Mouse (Mus musculus) heart, postnatal 14 days (tissue): ENCODE data around the gene Wdr25. TPM values are rescaled to one million over a fixed set of nuclear protein-coding genes. Genes with fewer than 3 reads are reported as not detected.
A peak's percentile ranks its signal among the peaks of the same experiment; 100 is the strongest.

Experiments used
- DNase-seq, 2 experiments: peaks; one replicate each; pipeline ENCODE4 v3.0.0; 2021 to 2022
- intact Hi-C: fragments of 180-260 bp; cut with DNase I; formaldehyde crosslinking; loops from one replicate; pipeline ENCODE4 v1.15.1; 2025
- total RNA-seq, 2 experiments: library from RNA; stranded (reverse); gene quantifications; 2 replicates each; pipeline ENCODE4 v1.2.3; 2021

Wdr25 gene
- total RNA-seq, 2 experiments from 2014 or later = 4.7 to 6.5 TPM

- DNase-seq = no peak
- intact Hi-C loops = no loop called here
These were observed 78.0 kb downstream of the Wdr25 start for GRCm38 (mm10) chr12:108971446-108971845.

- no peak for DNase-seq
- intact Hi-C loops = no loop called here
These were observed 78.8 kb downstream of the Wdr25 start for GRCm38 (mm10) chr12:108972234-108972633.

DNA sequence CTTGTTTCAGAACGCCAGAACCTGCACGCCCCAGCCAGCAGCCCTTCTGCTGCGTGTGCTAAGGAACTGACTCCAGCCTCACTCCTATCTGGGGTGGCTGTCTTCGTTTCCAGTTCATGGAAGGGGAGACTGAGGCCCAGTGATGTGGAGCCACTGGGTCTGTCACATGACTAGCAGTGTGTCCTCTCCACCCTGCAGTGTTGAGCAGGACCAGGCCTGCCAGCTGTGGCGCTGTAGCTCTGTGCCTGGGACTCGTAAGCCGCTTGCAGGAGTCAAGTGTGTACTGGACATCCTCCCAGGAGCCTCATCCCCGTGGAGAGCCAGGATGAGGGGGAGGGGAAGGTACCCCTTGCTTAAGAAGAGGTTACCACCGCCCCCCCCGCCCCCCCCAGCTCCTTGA is 86.5 kb downstream of the Wdr25 start:
- DNase-seq = no peak
- intact Hi-C loops = no loop called here

- DNase-seq = no peak
- intact Hi-C loops = no loop called here
These were observed 88.7 kb downstream of the Wdr25 start for GRCm38 (mm10) chr12:108981941-108982683.

- no peak for DNase-seq
- intact Hi-C loops = no loop called here
These were observed 89.2 kb downstream of the Wdr25 start for GRCm38 (mm10) chr12:108982684-108982960.

- DNase-seq = no peak
- intact Hi-C loops = no loop called here
These were observed 90.1 kb downstream of the Wdr25 start for GRCm38 (mm10) chr12:108983496-108983895.

DNA sequence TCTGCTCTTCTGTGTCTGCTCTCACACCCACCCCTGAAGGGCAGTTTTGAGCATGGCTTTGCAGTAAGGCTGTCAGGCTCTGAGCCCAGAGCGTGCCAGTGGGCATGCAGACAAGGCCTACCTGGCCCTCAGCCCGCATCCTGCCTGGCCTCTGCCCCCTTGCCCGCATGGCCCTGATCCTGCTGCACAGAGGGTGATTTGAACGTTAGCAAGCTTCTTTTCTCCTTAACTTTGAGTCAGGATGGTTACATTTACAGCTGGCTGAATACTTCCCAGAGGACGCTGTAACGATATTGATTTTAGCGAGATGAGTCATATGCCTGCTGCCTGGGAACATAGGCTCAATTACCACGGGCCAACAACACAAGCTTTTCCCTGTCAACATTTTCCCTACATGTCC is 91.0 kb downstream of the Wdr25 start:
- DNase-seq = no peak
- intact Hi-C loops = no loop called here

DNA sequence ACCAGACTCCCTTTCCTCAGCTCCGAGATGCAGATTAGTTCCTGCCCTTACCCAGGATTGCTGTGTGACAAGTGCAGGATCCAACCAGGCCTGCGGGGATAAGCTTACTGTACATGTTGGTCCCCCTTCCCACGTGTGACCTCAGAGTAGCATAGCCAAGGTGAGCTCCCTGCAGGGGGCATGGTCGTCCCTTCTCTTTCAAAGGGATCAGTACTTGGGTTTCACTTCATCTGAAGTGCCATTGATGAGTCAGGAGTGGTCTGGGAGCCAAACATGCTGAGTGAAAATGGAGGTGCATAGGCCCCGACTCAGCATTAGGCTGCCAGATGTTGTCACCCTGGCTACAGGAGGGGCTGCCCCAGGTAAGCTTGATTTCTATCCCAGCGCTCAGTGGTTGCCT is 91.6 kb downstream of the Wdr25 start:
- intact Hi-C loops = no loop called here
- no peak for DNase-seq

GRCm38 (mm10) chr12:108987448-108987847 is 94.0 kb downstream of the Wdr25 start:
- no peak for DNase-seq
- intact Hi-C loops = no loop called here

DNA sequence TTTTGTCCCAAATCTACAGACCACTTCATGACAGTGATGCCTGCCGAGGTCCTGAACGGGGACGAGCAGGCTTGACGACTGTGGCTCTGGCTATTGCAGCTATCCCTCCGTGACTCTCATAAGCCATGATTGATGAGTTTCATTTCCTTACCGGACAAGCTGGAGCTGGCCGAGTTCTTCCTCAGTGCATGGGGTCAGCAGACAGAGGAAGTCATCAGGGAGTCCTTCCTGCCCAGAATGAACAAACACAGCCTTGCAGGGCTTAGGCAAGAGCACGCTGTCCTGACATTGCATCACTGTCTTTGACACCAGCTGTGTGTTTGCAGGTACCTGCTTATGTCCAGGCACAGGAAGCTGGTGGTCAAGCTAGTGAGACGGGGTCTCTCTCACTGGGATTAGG is 97.0 kb downstream of the Wdr25 start:
- no peak for DNase-seq
- intact Hi-C loops = no loop called here

- DNase-seq = no peak
- intact Hi-C loops = no loop called here
These were observed 99.6 kb downstream of the Wdr25 start for GRCm38 (mm10) chr12:108993046-108993445.

DNA sequence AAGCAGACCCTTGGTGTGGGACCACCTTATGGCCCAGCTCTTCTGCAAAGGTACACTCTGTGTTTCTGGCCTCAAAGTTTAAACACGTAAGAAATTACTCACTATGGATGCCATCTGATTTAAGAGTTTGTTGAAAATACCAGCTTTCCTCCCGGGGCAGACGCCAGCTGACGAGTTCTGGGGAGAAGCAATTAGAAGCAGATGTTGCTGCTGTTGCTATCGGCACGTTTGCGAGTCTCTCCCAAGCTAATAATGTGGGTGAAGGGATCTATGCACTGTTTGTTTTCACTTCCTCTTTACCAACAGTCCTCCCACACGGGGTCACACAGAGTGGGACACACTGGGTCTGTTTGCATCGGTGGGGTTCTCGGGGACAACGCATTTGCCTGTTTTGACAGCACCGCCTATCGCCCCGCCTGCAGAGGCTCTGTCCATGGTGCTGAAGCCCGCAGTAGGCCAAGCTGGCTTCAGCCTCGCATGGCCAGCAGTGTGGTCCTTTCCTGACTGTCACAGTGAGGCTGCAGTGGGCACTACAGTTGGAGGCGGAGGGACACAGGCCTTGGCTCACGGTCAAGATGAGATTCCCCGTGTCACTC is 101.1 kb downstream of the Wdr25 start:
- peak; percentile 87 to 91 for DNase-seq
- intact Hi-C loops = no loop called here

DNA sequence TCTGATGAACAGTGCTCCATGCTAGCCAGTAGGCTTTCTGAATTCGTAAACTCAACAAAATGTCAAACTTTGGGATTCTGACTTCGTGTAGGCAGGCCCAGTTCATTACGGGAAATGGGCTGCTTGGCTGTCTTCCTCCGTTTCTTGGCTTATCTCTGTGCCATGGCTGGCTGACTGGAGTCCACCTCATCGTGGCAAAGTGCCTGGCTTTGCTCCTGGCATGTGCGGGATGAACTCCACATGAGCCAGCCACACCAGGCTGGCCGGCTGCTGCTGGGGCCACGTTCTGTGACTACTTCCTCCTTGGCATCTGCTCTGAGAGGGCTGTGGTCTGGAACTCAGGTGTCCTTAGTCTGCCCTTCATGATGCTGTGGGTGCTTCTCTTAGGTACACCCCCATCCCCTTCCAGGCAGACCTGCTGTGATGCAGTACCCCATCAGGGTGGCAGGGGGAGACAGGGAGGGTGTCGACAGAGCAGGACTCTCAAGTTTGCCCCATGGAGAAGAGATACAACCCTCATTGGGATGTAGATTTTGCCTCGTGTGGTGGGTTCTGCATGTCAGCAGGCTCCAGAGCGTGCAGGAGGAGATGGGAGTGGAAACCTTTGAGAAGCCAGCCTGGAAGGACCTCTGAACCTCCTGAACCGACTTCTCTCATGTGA is 102.7 kb downstream of the Wdr25 start:
- intact Hi-C loops = no loop called here
- no peak for DNase-seq

DNA sequence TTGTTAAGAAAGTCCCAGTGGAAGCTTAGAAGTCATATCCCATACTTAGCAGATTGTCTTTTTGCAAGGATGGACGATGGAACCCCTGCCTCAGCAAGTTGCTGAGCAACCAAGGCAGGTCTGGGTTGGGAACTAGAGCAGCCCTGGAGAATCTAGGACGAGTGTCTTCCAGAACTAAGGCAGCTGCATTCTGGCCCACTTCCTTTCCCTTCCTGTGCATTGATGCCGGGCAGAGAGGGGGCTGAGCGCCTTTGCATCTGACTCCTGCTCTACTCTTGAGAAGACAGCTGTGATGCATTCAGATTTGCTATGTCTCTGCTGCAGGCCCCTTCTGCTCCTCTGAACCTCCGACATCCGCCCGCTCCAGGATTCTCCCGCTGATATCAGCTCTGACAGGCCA is 103.8 kb downstream of the Wdr25 start:
- DNase-seq = no peak
- intact Hi-C loops = no loop called here

GRCm38 (mm10) chr12:109002978-109003377 is 109.5 kb downstream of the Wdr25 start:
- intact Hi-C loops = no loop called here
- no peak for DNase-seq

DNA sequence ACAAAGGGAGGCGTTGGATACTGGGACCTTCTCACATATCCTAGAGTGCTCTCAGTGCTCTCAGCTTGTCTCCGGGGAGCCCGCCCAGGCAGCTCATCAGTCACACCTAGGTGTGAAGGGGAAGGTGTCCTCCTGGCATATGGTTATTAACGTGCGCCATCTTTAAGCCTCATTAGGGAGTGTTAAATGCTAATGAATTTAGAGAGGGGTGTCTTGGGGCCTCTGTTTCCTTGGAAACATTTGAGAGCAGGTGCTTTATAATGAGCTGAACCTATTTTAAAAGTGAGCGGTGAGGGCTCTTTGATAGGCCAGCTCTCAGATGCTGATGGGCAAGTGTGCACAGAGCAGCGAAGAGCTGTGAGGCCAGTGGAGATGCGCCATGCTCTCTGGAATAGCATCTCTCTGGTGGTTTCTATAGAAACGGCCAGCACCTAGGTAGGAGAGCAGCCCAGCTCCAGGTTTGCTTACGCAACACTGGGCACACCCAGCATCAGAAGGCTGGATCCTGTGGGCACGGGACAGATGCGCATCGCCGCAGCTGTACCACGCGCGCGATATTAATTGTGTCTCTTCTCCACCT is 116.7 kb downstream of the Wdr25 start:
- intact Hi-C loops = no loop called here
- DNase-seq = no peak

GRCm38 (mm10) chr12:109022181-109022691 is 128.8 kb downstream of the Wdr25 start:
- no peak for DNase-seq
- intact Hi-C loops = no loop called here

DNA sequence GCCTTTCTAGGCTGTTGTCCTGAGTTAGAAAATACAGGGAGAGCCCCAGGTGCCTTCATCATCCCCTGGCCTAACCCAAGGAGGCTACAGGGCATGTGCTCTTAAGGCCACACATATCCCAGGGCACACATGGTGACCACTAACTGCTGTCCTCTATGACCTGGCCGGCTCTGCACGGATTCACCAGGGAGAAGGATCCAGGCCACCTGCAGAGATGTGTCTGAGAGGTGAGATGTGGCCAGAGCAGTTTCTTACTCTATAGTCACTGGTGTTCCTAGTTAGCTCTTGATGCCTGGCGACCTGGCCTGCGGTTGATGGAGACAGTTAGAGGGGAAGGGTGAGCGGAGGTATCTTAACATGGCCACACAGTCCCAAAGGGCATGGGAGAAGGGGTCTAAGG is 129.5 kb downstream of the Wdr25 start:
- intact Hi-C loops = no loop called here
- no peak for DNase-seq

DNA sequence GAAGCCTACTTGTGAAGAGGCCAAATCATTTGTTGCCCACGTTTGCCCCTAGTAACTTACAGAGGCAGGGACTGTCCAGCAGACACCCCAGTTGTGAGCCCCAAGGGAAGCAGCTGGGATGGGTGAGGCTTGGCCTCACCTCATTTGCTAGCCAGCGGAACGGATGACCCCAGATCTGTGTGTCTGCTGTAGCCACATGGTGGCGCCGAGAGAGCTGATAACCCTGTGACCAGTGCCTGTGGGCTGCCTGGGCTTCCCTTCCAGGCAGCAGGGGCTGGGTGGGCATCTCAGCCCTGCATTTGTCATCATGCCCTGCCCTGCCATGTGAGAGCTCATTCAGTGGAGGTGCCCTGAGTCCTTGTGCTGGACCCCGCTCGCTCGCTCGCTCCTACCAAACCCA is 130.3 kb downstream of the Wdr25 start:
- intact Hi-C loops = no loop called here
- DNase-seq = no peak

DNA sequence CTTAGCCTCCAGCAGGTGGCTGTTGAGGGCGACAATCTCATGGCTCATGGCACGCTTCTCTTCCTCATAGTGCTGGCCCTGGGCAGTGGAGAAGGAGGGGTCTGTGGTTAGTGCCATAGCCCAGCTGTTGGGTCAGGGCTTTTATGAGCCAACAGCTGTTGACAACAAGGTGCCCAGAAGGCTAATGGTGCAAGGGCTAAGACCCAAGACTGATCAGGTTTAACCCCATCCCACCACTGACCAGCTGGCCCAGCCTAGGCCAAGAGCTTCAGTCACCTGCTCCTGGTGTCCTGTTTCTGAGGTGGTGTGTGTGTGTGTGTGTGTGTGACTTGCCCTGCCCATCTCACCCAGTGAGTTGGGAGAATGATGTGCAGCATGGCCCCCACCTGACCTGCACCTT is 143.6 kb downstream of the Wdr25 start:
- DNase-seq = no peak
- intact Hi-C loops = no loop called here

- intact Hi-C loops = no loop called here
- no peak for DNase-seq
These were observed 144.9 kb downstream of the Wdr25 start for GRCm38 (mm10) chr12:109038179-109038819.
